Mouse (Mus musculus) kidney, postnatal 0 days (tissue): ENCODE measurements at regions not wholly inside any gene's neighbourhood (a gene's known extent, or its start where the extent isn't known, plus 50 kb on each side); places are given as distances from the start of the nearest gene placed in this dataset.
"Not testable (repeated sequence)": the region's sequence is repeated elsewhere in the genome, so short reads cannot be mapped to it uniquely, and the experiment has no call there.

Experiments
- ATAC-seq: fragments of 200-750 bp; cut with Nextera tagmentation; replicated peaks from 2 replicates; pipeline ENCODE4 v1.8.0; 2017; ENCODE audit warnings: low read depth, moderate number of reproducible peaks, moderate TSS enrichment, moderate library complexity; ENCODE audit not compliant: low FRiP score
- DNase-seq: peaks from one replicate; pipeline ENCODE4 v3.0.0-alpha.2; 2016; ENCODE audit warnings: low spot score
- H3K27ac ChIP-seq: fragments of 300-500 bp; sonication (generic); 2 replicates; pipeline ENCODE4 v1.5.1; 2014; ENCODE audit warnings: mild to moderate bottlenecking
- H3K27me3 ChIP-seq: fragments of 300-500 bp; sonication (generic); 2 replicates; pipeline ENCODE4 v1.6.1; 2014; ENCODE audit warnings: low read length, mixed read lengths; ENCODE audit not compliant: insufficient read depth
- H3K36me3 ChIP-seq: fragments of 300-500 bp; sonication (generic); 2 replicates; pipeline ENCODE4 v1.6.1; 2014; ENCODE audit warnings: low read length, mixed read lengths; ENCODE audit not compliant: insufficient read depth
- H3K4me1 ChIP-seq: fragments of 300-500 bp; sonication (generic); replicated peaks from 2 replicates; pipeline ENCODE4 v1.6.1; 2014; ENCODE audit warnings: antibody characterized with exemption, low read length, mixed read lengths; ENCODE audit not compliant: insufficient read depth
- H3K4me2 ChIP-seq: fragments of 300-500 bp; sonication (generic); 2 replicates; pipeline ENCODE4 v1.6.1; 2014; ENCODE audit warnings: mild to moderate bottlenecking, low read length, moderate library complexity, mixed read lengths
- H3K4me3 ChIP-seq: fragments of 300-500 bp; sonication (generic); replicated peaks from 2 replicates; pipeline ENCODE4 v1.5.1; 2014; ENCODE audit warnings: low read depth, low read length
- H3K9ac ChIP-seq: fragments of 300-500 bp; sonication (generic); 2 replicates; pipeline ENCODE4 v1.6.1; 2014; ENCODE audit warnings: low read depth, low read length
- H3K9me3 ChIP-seq: fragments of 300-500 bp; sonication (generic); replicated peaks from 2 replicates; pipeline ENCODE4 v1.6.1; 2016; ENCODE audit warnings: low read length, inconsistent platforms, mixed read lengths
- CTCF ChIP-seq: IDR thresholded peaks from 2 replicates; pipeline ENCODE4 v1.5.1; 2016; ENCODE audit warnings: antibody characterized with exemption, low read depth, mild to moderate bottlenecking, moderate library complexity
- WGBS: fragments of 180-500 bp; shearing (Covaris S2); extraction: QIAGEN DNeasy Blood & Tissue Kit; methylation state at CpG from one replicate; pipeline ENCODE4 v1.1.7; 2014; 5-methylcytosine and 5-hydroxymethylcytosine counted together

GRCm38 (mm10) chrX:115030381-115031136 lies 123.2 kb downstream of the Ube2dnl2 start:
- peak; percentile 4 for DNase-seq
- Histone ChIP-seq H3K4me2 (no peak overlapping the region), H3K36me3 (no peaks in the 10 kb centered on the region), H3K27me3 (no peaks in the 10 kb centered on the region), H3K4me3 (no peak overlapping the region), H3K4me1 (no peaks in the 10 kb centered on the region), H3K9me3 (no peaks in the 10 kb centered on the region), H3K27ac (no peak overlapping the region), H3K9ac (no peak overlapping the region)
- 90% methylated on average over 1 of the region's 1 CpGs for WGBS
- no peak for ATAC-seq
- TF ChIP-seq CTCF = no peak

- H3K4me3 ChIP-seq = no peak overlapping the region
- no peaks in the 10 kb centered on the region for H3K9me3 ChIP-seq
- no peak overlapping the region for H3K4me2 ChIP-seq
- H3K27ac ChIP-seq = no peak overlapping the region
- ATAC-seq (no peak), DNase-seq (no peak)
- H3K27me3 ChIP-seq = no peaks in the 10 kb centered on the region
- no peaks in the 10 kb centered on the region for H3K36me3 ChIP-seq
- no peak overlapping the region for H3K9ac ChIP-seq
- TF ChIP-seq CTCF = no peak
- H3K4me1 ChIP-seq = no peaks in the 10 kb centered on the region
- WGBS = 88% methylated on average over 1 of the region's 1 CpGs
Observed at GRCm38 (mm10) chrX:115031506-115031905, 124.1 kb downstream of the Ube2dnl2 start.

GRCm38 (mm10) chrX:115038997-115039396 lies 131.6 kb downstream of the Ube2dnl2 start:
- DNase-seq (no peak), ATAC-seq (no peak)
- Histone ChIP-seq H3K9me3 (no peaks in the 10 kb centered on the region), H3K36me3 (no peaks in the 10 kb centered on the region), H3K4me3 (no peak overlapping the region), H3K4me2 (no peak overlapping the region), H3K9ac (no peak overlapping the region), H3K27ac (no peak overlapping the region), H3K27me3 (no peaks in the 10 kb centered on the region), H3K4me1 (no peaks in the 10 kb centered on the region)
- TF ChIP-seq CTCF = no peak
- WGBS = 86% methylated on average over 3 of the region's 3 CpGs

- Histone ChIP-seq H3K4me3 (no peak overlapping the region), H3K27me3 (no peaks in the 10 kb centered on the region), H3K27ac (no peak overlapping the region), H3K4me1 (no peaks in the 10 kb centered on the region), H3K9me3 (no peaks in the 10 kb centered on the region), H3K9ac (no peak overlapping the region), H3K4me2 (no peak overlapping the region), H3K36me3 (no peaks in the 10 kb centered on the region)
- TF ChIP-seq CTCF = 0 out of 2 replicates have a peak, but pooled peaks have one; percentile 4
- ATAC-seq = no peak
- 71% methylated on average over 3 of the region's 3 CpGs for WGBS
- no peak for DNase-seq
Observed at GRCm38 (mm10) chrX:115062556-115063146, 155.3 kb downstream of the Ube2dnl2 start.

GRCm38 (mm10) chrX:115069339-115069738 lies 162.0 kb downstream of the Ube2dnl2 start:
- H3K4me2 ChIP-seq = no peak overlapping the region
- H3K27ac ChIP-seq = no peak overlapping the region
- no peaks in the 10 kb centered on the region for H3K9me3 ChIP-seq
- WGBS = 66% methylated on average over 3 of the region's 3 CpGs
- DNase-seq (no peak), ATAC-seq (no peak)
- H3K4me3 ChIP-seq = no peak overlapping the region
- H3K27me3 ChIP-seq = no peaks in the 10 kb centered on the region
- no peak overlapping the region for H3K9ac ChIP-seq
- TF ChIP-seq CTCF = no peak
- H3K36me3 ChIP-seq = no peaks in the 10 kb centered on the region
- no peaks in the 10 kb centered on the region for H3K4me1 ChIP-seq

- not testable (repeated sequence) for H3K27ac ChIP-seq, H3K9ac ChIP-seq, H3K4me1 ChIP-seq, H3K27me3 ChIP-seq, H3K9me3 ChIP-seq, H3K4me3 ChIP-seq, DNase-seq, ATAC-seq, H3K36me3 ChIP-seq, H3K4me2 ChIP-seq
Observed at GRCm38 (mm10) chrX:115092021-115092420, 184.6 kb downstream of the Ube2dnl2 start.
